Mouse (Mus musculus) CD8-positive naive resting alpha-beta T cell, adult 2 months (primary cell): Measurements from ENCODE around the gene Pde8a.

Experiments used
- DNase-seq, 2 experiments: peaks; one replicate each; pipeline ENCODE4 v3.0.0; 2022; ENCODE audit warnings: low read depth in 2 of 2, low spot score in 2 of 2

Pde8a gene

GRCm38 (mm10) chr7:81379363-81379762, 166.0 kb downstream of the Pde8a start:
- no peak for DNase-seq
